Mouse (Mus musculus): ENCODE measurements at regions not wholly inside any gene's neighbourhood (a gene's known extent, or its start where the extent isn't known, plus 50 kb on each side); places are given as distances from the start of the nearest gene placed in this dataset.

DNA sequence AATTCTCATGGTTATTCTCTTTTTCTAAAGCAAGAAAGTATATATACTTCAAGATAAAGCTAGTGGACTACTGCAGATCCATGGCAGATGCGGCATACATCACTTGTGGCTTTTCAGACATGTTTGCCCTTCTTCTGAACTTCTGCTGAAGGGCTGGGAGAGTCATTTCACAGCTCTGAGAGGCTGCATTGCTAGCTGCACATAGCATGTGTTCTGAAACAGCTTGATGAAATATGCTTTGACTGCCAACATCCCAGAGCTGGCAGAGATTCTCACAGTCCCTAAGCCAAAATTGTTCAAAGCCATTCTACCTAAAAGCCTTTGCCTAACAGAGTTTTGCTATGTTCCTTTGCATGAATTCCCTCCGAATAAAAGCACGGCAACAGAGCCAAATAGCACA lies 177.9 kb downstream of the Gm9733 start:
- WGBS, result 92% methylated on average over 3 of the region's 3 CpGs
- no peaks in the 10 kb centered on the region for H3K36me3 ChIP-seq (ENCODE audit: control insufficient read depth, insufficient read depth, low read length)

GRCm38 (mm10) chr3:15156681-15157080 lies 175.4 kb downstream of the Gm9733 start:
- Histone ChIP-seq H3K4me3 (ENCODE audit: low read depth, low read length) (no peak overlapping the region), H3K27ac (ENCODE audit: low read depth, low read length) (no peak overlapping the region), H3K9me3 (ENCODE audit: control insufficient read depth, low read length) (no peaks in the 10 kb centered on the region), H3K4me2 (ENCODE audit: low read depth, low read length, severe bottlenecking) (no peak overlapping the region), H3K9ac (ENCODE audit: low read length) (no peak overlapping the region), H3K36me3 (ENCODE audit: control insufficient read depth, insufficient read depth, low read length) (no peaks in the 10 kb centered on the region), H3K27me3 (ENCODE audit: control insufficient read depth, insufficient read depth, low read length) (no peaks in the 10 kb centered on the region), H3K4me1 (replicated peaks; ENCODE audit: control insufficient read depth, insufficient read depth, low read length) (no peaks in the 10 kb centered on the region)
- no peak for DNase-seq (ENCODE audit: low spot score)
- WGBS, result 62% methylated on average over 4 of the region's 4 CpGs
- no peak for ATAC-seq (replicated peaks; ENCODE audit: low FRiP score)

More for the DNA sequence above, 177.9 kb downstream of the Gm9733 start:
- Histone ChIP-seq H3K4me2 (ENCODE audit: low read depth, low read length, severe bottlenecking) (no peak overlapping the region), H3K9me3 (ENCODE audit: control insufficient read depth, low read length) (no peaks in the 10 kb centered on the region), H3K4me3 (ENCODE audit: low read depth, low read length) (no peak overlapping the region), H3K27me3 (ENCODE audit: control insufficient read depth, insufficient read depth, low read length) (no peaks in the 10 kb centered on the region), H3K27ac (ENCODE audit: low read depth, low read length) (no peak overlapping the region), H3K9ac (ENCODE audit: low read length) (no peak overlapping the region), H3K4me1 (replicated peaks; ENCODE audit: control insufficient read depth, insufficient read depth, low read length) (no peaks in the 10 kb centered on the region)
- DNase-seq (ENCODE audit: low spot score) (no peak), ATAC-seq (replicated peaks; ENCODE audit: low FRiP score) (no peak)

GRCm38 (mm10) chr3:15157842-15158241 lies 174.3 kb downstream of the Gm9733 start:
- H3K4me2 ChIP-seq (ENCODE audit: low read depth, low read length, severe bottlenecking), result no peak overlapping the region
- H3K9ac ChIP-seq (ENCODE audit: low read length), result no peak overlapping the region
- no peak overlapping the region for H3K4me3 ChIP-seq (ENCODE audit: low read depth, low read length)
- no peaks in the 10 kb centered on the region for H3K4me1 ChIP-seq (replicated peaks; ENCODE audit: control insufficient read depth, insufficient read depth, low read length)
- no peaks in the 10 kb centered on the region for H3K9me3 ChIP-seq (ENCODE audit: control insufficient read depth, low read length)
- 90% methylated on average over 1 of the region's 1 CpGs for WGBS
- no peak for ATAC-seq (replicated peaks; ENCODE audit: low FRiP score)
- no peaks in the 10 kb centered on the region for H3K36me3 ChIP-seq (ENCODE audit: control insufficient read depth, insufficient read depth, low read length)
- H3K27ac ChIP-seq (ENCODE audit: low read depth, low read length), result no peak overlapping the region
- no peak for DNase-seq (ENCODE audit: low spot score)
- no peaks in the 10 kb centered on the region for H3K27me3 ChIP-seq (ENCODE audit: control insufficient read depth, insufficient read depth, low read length)

DNA sequence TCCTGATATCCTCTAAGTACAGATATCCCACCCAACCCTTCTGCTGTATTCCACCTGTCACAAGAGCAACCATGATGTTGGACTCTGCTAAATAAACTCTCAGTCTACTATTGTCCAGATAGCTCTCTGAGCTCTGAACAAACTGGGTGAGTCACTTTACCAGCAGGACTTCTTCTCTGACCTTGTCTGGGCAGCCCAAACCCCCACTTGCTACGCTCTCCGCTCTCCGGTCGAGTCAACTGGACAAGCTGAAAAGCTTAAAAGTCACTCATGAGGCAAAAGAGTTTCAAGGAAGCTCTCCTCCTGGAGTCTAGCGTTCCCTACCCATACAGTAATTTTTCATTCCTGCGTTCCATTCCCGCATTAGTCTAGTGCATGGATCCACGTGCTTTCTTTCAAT lies 173.2 kb downstream of the Gm9733 start:
- Histone ChIP-seq H3K4me3 (ENCODE audit: low read depth, low read length) (no peak overlapping the region), H3K27me3 (ENCODE audit: control insufficient read depth, insufficient read depth, low read length) (no peaks in the 10 kb centered on the region), H3K27ac (ENCODE audit: low read depth, low read length) (no peak overlapping the region), H3K36me3 (ENCODE audit: control insufficient read depth, insufficient read depth, low read length) (no peaks in the 10 kb centered on the region), H3K9me3 (ENCODE audit: control insufficient read depth, low read length) (no peaks in the 10 kb centered on the region), H3K4me1 (replicated peaks; ENCODE audit: control insufficient read depth, insufficient read depth, low read length) (no peaks in the 10 kb centered on the region), H3K9ac (ENCODE audit: low read length) (no peak overlapping the region), H3K4me2 (ENCODE audit: low read depth, low read length, severe bottlenecking) (no peak overlapping the region)
- whole genome bisulfite sequencing, result 86% methylated on average over 8 of the region's 8 CpGs
- no peak for DNase-seq (ENCODE audit: low spot score)
- no peak for ATAC-seq (replicated peaks; ENCODE audit: low FRiP score)

GRCm38 (mm10) chr3:15159965-15160714 lies 172.0 kb downstream of the Gm9733 start:
- no peak overlapping the region for H3K9ac ChIP-seq (ENCODE audit: low read length)
- H3K4me1 ChIP-seq (replicated peaks; ENCODE audit: control insufficient read depth, insufficient read depth, low read length), result no peaks in the 10 kb centered on the region
- H3K4me2 ChIP-seq (ENCODE audit: low read depth, low read length, severe bottlenecking), result no peak overlapping the region
- no peaks in the 10 kb centered on the region for H3K27me3 ChIP-seq (ENCODE audit: control insufficient read depth, insufficient read depth, low read length)
- no peak for DNase-seq (ENCODE audit: low spot score)
- no peak for ATAC-seq (replicated peaks; ENCODE audit: low FRiP score)
- H3K36me3 ChIP-seq (ENCODE audit: control insufficient read depth, insufficient read depth, low read length), result no peaks in the 10 kb centered on the region
- H3K9me3 ChIP-seq (ENCODE audit: control insufficient read depth, low read length), result no peaks in the 10 kb centered on the region
- no peak overlapping the region for H3K27ac ChIP-seq (ENCODE audit: low read depth, low read length)
- no peak overlapping the region for H3K4me3 ChIP-seq (ENCODE audit: low read depth, low read length)
- WGBS, result 89% methylated on average over 8 of the region's 8 CpGs

- Histone ChIP-seq H3K27ac (ENCODE audit: low read depth, low read length) (no peak overlapping the region), H3K4me2 (ENCODE audit: low read depth, low read length, severe bottlenecking) (no peak overlapping the region), H3K9ac (ENCODE audit: low read length) (no peak overlapping the region), H3K4me3 (ENCODE audit: low read depth, low read length) (no peak overlapping the region), H3K9me3 (ENCODE audit: control insufficient read depth, low read length) (no peaks in the 10 kb centered on the region), H3K27me3 (ENCODE audit: control insufficient read depth, insufficient read depth, low read length) (no peaks in the 10 kb centered on the region), H3K4me1 (replicated peaks; ENCODE audit: control insufficient read depth, insufficient read depth, low read length) (no peaks in the 10 kb centered on the region), H3K36me3 (ENCODE audit: control insufficient read depth, insufficient read depth, low read length) (no peaks in the 10 kb centered on the region)
- DNase-seq (ENCODE audit: low spot score) (no peak), ATAC-seq (replicated peaks; ENCODE audit: low FRiP score) (no peak)
- 91% methylated on average over 2 of the region's 2 CpGs for WGBS
Observed at GRCm38 (mm10) chr3:15175811-15176210, 156.3 kb downstream of the Gm9733 start.

DNA sequence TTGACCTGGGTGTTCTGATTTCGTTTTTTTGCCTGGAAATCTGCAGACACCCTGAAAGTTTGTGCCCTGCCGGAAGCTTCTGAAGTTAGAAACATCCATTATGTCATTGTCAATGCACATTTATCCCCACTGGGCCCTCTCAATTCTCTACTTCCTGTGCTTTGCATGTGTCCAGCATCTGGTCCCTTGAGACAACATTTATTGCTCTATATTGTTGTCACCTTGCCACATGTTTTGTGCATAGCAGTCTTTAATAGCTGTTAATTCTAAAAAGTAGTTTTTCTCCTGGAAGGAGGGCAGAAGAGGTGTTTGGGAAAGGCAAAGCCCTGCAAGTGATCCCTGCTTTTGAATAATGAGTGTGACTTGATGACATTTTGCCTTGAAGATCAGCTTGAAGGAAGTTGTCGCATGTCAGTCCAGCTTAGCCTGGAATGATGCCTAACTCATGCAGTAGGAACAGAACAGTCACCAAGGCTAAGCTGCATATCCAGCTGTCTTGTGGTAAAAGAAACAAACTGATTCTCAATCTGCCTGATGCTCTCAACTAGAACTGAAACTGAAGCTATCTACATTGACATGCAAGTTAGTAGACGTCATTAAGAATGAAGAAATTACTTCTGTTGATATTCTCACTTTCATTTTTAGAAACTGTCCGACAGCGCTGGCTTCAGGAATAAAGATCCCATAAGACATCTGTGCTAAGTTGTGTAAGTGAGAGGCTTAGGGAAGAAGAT lies 152.9 kb downstream of the Gm9733 start:
- no peaks in the 10 kb centered on the region for H3K9me3 ChIP-seq (ENCODE audit: control insufficient read depth, low read length)
- no peak overlapping the region for H3K4me2 ChIP-seq (ENCODE audit: low read depth, low read length, severe bottlenecking)
- H3K27ac ChIP-seq (ENCODE audit: low read depth, low read length), result no peak overlapping the region
- H3K4me1 ChIP-seq (replicated peaks; ENCODE audit: control insufficient read depth, insufficient read depth, low read length), result no peaks in the 10 kb centered on the region
- no peak for ATAC-seq (replicated peaks; ENCODE audit: low FRiP score)
- H3K9ac ChIP-seq (ENCODE audit: low read length), result no peak overlapping the region
- no peaks in the 10 kb centered on the region for H3K36me3 ChIP-seq (ENCODE audit: control insufficient read depth, insufficient read depth, low read length)
- WGBS, result 89% methylated on average over 6 of the region's 6 CpGs
- no peak for DNase-seq (ENCODE audit: low spot score)
- no peak overlapping the region for H3K4me3 ChIP-seq (ENCODE audit: low read depth, low read length)
- no peaks in the 10 kb centered on the region for H3K27me3 ChIP-seq (ENCODE audit: control insufficient read depth, insufficient read depth, low read length)

DNA sequence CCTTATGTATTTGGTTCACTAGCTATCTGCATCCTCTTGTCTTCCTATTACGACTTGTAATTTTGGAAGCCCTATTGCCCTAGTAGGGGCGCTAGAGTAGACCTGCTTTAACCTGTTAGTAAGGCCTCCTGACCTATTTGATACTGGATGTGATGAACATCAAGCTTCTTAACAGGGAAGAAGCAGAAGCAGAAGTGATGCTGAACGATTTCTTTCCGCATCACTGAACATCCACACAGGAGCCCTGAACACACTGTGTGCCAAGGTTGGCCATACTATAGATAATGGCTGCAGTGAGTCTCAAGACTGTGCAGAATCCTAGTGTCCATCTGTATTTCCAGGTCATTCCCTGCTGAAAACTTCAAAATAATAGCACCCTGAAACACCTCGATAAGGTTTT lies 151.0 kb downstream of the Gm9733 start:
- Histone ChIP-seq H3K27ac (ENCODE audit: low read depth, low read length) (no peak overlapping the region), H3K4me3 (ENCODE audit: low read depth, low read length) (no peak overlapping the region), H3K36me3 (ENCODE audit: control insufficient read depth, insufficient read depth, low read length) (no peaks in the 10 kb centered on the region), H3K4me2 (ENCODE audit: low read depth, low read length, severe bottlenecking) (no peak overlapping the region), H3K9ac (ENCODE audit: low read length) (no peak overlapping the region), H3K4me1 (replicated peaks; ENCODE audit: control insufficient read depth, insufficient read depth, low read length) (no peaks in the 10 kb centered on the region), H3K9me3 (ENCODE audit: control insufficient read depth, low read length) (no peaks in the 10 kb centered on the region), H3K27me3 (ENCODE audit: control insufficient read depth, insufficient read depth, low read length) (no peaks in the 10 kb centered on the region)
- WGBS, result 91% methylated on average over 5 of the region's 5 CpGs
- DNase-seq (ENCODE audit: low spot score) (no peak), ATAC-seq (replicated peaks; ENCODE audit: low FRiP score) (no peak)

DNA sequence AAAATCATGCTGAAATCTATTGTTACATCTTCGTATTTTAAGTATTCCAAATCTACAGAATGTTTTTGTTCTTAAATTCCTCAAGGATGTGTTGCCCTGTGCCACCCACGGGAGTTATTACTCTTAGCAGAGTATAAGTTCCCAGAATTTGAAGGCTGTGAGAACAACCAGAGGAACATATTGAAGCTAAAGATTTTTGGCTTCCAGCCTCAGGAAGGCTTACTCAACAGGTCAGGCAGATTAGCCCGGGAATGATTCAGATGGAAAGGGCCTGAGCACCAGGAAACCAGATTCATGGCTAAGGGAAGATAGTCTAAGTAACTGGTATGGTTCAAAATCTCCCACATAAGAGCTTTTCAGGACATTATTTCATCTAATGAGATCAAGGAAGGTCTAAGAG lies 145.4 kb downstream of the Gm9733 start:
- ATAC-seq (replicated peaks; ENCODE audit: low FRiP score), result no peak

More for the DNA sequence above, 145.4 kb downstream of the Gm9733 start:
- Histone ChIP-seq H3K4me1 (replicated peaks; ENCODE audit: control insufficient read depth, insufficient read depth, low read length) (no peaks in the 10 kb centered on the region), H3K4me2 (ENCODE audit: low read depth, low read length, severe bottlenecking) (no peak overlapping the region), H3K27ac (ENCODE audit: low read depth, low read length) (no peak overlapping the region), H3K4me3 (ENCODE audit: low read depth, low read length) (no peak overlapping the region), H3K9me3 (ENCODE audit: control insufficient read depth, low read length) (no peaks in the 10 kb centered on the region), H3K27me3 (ENCODE audit: control insufficient read depth, insufficient read depth, low read length) (no peaks in the 10 kb centered on the region), H3K36me3 (ENCODE audit: control insufficient read depth, insufficient read depth, low read length) (no peaks in the 10 kb centered on the region), H3K9ac (ENCODE audit: low read length) (no peak overlapping the region)
- 76% methylated on average over 3 of the region's 3 CpGs for WGBS
- DNase-seq (ENCODE audit: low spot score), result no peak

Measured in forebrain, embryonic 11.5 days (tissue).